Mouse (Mus musculus): ENCODE results near the gene Tmed4.
A peak's percentile ranks its signal among the peaks of the same experiment; 100 is the strongest.

The Tmed4 gene

DNA sequence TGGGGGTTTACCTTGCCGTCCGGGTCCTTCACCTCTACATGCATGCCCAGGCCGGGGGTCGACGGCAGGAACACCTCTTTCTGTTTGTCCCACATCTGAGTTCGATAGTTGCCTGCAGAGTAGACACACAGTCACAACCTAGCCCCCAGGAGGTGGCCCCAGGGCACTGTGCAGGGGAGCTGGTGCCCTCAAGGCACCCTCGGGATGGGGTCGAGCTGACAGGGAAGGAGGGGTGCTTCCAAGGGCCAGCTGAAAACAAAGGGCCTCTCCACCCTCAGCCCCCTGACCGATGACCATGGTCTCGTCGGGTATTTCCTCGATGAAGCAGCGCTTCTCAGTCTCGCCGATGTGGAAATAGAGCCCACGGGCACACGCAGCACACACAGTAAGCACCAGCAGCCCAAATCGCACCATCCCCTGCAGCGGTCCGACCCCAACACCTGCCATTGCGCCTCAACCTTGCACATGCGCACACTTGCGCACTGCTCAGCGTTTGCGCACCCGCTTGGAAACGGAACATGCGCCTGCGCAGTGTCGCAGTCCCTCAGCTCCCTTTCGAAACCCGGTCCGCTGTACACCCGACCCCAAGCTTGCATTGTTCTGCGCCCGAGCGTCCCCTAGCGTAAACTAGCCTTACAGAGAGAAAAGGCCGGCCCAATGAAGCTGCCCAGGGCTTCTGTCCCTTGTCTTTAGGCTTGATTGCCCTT is at the start of gene Tmed4:
Tmed4 (minus strand) TSS at position 484 of the 707 bp plus-strand sequence.
- peak; percentile 97 to 99 for DNase-seq (ENCODE audit: low spot score in 2 of 2)

DNA sequence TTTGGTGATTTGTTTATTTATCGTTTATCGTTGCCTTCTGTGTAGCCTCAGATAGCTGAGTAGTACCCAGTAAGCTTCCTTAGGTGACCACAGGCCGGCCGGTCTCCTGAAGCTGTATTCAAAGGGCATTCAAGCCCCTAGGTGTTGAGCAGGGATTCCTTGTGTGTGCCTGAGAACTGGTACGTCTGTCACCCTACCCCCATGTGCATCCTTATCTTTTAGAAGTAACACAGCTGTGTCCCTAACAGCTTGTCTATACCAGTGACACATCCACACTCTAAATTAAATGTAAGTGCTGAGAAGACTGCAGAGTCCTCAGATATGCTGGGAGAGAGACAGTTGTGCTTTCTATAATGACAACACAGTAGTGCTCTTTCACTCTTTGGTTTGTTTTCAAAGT is 48.7 kb upstream of the Tmed4 start:
- DNase-seq (ENCODE audit: low spot score in 2 of 2), result no peak

DNA sequence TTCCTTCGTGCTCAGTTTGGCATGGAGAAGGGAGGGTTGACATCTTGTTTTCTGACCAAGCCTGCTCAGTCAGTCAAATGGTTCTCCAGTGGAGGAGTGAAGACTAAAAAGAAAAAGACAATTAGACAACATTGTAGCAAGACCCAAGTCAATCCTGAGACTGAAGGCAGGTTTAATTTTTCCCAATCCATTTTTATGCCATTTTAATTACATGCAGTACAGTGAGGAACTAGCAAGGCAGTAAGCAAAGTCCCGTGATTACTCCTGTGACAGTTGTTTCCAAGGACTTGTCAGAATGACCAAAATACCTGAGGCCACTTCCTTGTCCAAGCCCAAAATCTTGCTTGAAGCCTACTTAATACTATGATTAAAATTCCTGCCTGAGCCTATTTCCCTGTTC is 47.4 kb upstream of the Tmed4 start:
- DNase-seq (ENCODE audit: low spot score in 2 of 2), result no peak

DNA sequence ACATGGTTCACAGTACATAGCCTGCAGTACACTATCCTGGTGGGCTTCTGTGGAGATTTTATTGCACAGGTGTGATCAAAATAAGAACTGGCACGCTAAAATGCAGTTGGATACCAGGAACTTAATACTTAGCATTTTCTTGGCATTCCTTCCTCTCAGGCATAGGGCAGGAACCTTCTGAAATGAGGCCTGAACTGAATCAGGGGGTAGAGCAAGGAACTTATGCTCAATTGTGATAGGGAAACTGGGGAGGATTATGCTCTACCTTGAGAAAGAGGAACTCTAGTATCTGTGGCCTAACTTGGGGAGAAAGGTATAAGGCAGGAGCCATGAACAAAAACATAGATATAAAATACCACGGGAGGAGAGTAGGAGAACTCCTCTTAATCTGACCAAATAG is 44.7 kb upstream of the Tmed4 start:
- DNase-seq (ENCODE audit: low spot score in 2 of 2), result no peak

DNA sequence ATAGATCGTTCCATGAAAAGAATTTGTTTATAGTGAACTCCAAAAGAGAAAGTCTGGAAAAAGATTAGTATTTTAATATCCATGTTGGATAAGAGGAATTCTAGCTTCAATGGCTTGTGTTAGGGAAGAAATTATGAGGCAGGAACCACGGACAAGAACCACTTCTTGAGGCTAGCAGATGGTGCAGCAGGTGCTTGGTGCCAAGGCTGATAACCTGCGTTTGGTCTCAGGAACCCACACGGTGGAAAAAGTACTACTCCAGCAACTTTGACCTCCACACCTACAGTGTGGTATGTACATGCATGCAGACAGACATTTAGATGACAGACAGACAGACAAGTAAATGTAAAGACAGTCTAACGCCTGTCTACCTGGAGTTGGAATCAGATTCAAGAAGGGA is 43.9 kb upstream of the Tmed4 start:
- no peak for DNase-seq (ENCODE audit: low spot score in 2 of 2)

DNA sequence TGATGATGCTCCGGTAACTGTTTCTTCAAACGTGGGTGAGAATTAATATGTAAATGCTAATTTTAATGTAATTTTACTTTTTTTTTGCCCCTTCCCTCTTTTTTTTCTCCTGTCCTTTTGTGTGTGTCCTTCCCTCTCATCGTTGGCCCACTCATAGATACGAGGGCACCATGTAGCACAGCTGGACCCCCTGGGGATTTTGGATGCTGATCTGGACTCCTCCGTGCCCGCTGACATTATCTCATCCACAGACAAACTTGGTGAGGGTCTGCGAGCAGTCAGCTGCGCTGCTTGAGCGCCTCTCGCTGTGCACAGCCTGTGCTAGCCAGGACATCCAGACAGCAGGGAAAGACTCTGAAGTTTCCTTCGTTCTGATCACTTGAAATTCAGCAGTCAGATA is 42.2 kb upstream of the Tmed4 start:
- DNase-seq (ENCODE audit: low spot score in 2 of 2), result no peak

DNA sequence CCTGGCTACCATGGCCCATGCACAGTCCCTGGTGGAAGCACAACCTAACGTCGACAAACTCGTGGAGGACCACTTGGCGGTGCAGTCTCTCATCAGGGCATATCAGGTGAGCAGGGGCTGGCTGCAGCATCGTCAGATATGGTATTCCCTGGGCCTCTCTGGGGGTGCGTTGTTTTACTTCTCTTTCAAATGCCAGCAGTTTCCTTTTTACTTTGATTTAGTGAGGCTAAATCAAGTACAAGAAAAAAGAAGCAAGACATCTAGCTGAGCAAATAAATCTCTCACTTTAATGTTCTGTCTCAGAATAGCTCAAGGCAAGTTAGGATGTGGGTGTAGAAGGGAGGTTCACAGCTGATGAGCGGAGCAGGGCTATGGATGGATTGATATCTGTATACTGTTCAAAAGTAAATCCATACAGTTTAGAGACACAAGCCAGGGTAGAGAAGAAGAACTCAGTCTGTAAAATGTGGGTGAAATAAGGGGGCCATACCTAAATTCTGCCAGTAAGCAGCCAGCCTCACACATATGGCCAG is 39.3 kb upstream of the Tmed4 start:
- DNase-seq (ENCODE audit: low spot score in 2 of 2), result peak; percentile 35 to 44

DNA sequence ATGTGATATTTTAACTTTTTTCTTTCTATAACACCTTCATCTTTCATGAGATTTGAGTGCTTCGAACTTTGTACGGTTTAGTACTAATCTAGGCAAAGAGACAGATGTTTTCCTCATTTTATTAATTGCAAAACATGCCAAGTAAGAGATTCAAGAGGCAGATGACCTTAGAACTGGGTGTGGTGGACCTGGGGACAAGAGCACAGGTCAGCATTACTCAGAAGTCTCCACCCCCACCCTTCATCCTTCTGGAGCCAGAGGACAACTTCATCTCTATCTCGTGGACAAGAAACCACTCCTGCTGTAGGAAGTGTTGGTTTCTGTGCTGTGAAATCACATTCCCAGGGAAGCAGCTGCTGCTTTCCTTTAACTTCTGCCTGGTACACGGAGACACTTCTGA is 33.5 kb upstream of the Tmed4 start:
- no peak for DNase-seq (ENCODE audit: low spot score in 2 of 2)

DNA sequence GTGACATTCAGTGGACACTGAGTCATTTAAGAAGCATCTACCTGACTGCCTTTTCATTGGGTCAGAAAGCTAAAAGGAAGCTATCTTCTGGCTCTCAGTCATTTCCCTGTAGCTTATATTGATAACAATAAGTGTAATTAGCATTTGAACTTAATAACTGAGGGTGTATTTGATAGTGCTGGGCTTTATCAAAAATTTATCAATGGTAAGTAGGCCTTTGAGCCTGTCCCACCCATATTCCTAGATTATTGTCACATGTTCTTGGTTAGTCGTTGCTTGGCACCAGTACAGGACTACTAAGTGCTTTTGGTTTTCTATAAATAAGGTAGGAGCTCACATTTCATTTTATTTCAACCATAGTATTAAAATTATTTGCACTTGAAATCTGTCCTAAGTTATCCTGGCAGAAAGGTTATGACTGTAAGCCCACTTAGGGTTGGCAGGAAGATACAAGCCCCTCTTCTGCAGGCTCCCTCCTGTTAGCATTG is 31.3 kb upstream of the Tmed4 start:
- no peak for DNase-seq (ENCODE audit: low spot score in 2 of 2)

DNA sequence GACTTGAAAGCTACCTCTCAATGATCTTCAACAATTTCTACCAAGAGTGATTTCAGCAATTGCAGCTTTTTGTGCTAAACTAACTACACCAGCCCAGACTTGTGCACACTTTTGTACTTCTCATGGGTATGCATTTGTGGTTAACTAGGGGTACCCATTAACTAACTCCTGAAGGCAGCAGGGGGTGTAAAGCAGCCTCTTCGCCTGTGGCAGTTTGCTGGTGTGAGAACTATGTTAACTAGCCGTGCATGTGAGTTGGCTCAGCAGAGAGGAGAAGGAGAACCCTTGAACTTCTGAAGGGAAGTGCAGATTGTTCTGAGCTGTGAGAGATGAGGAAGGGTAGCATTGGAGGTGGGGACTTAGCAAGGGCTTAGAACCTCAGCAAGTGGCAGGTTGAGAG is 28.1 kb upstream of the Tmed4 start:
- DNase-seq (ENCODE audit: low spot score in 2 of 2), result no peak

DNA sequence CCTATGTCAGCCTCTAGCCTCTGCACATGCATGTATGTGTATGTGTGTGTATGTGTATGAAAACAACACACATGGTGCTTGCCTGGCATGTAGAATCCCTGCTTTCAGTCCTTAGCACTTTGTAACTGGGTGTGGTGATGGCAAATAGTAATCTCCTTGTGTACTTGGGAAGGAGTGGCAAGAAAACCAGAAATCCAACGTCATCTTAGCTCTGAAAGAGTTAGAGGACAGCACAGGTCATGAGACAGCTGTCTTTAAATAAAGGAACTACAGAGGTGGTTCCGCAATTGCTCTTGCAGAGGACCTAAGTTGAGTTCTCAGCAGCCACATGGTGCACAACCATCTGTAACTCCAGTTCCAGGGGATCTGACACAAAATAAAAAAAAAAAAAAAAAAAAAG is 24.8 kb upstream of the Tmed4 start:
- no peak for DNase-seq (ENCODE audit: low spot score in 2 of 2)

DNA sequence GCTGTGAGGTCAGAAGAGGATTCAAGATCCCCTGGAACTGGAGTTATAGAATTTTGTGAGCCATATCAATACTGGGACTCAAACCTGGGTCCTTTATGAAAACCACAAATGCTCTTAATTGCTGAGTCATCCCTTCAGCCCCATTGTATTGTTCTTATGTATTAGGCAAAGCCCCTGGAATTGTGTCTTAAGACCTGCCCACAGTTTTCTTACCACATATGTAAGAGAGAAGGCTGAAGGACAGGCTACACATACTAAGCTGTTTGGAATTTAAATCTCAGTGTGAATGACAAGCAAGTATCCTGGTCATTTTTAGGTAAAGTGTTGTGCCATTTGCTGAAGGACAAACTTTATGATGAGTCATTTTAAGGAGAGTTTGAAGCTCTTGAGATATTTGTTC is 21.4 kb upstream of the Tmed4 start:
- DNase-seq (ENCODE audit: low spot score in 2 of 2), result no peak

DNA sequence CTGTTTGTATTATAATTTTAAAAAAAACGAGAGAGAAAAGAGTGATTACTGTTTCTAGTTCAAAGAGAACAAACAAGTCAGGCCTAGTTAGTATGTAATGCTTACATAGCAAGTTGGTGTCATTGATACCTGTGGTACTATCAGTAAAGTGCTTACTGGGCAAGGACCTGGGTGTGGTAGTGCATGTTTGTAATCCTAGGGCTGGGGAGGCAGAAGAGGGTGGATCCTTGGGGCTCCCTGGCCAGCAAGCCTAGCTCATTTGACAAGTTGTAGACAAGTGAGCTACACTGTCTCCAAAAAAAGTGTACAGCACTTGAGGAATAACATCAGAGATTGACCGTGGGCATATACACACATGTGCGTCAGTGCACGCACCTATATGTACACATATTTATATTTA is 20.0 kb upstream of the Tmed4 start:
- DNase-seq (ENCODE audit: low spot score in 2 of 2), result no peak

DNA sequence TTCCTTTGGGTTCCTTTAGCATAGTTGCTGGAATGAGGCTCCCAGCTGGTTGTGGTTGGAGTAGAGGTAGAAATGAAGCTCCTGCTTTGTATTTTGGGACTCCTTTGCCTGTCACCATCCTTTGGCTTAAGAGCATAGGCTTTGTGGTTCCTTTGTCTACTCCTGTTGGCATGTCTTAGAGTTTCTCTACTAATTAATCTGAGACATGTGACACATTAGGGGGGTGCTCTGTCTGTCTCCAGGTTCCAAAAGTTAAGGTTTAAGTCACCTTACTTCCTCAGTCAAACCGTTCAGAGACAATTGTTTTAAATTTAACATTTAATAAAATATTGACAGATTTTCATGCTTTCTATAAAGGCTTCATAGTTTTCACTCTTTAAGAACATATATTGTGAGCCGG is 18.9 kb upstream of the Tmed4 start:
- DNase-seq (ENCODE audit: low spot score in 2 of 2), result no peak

DNA sequence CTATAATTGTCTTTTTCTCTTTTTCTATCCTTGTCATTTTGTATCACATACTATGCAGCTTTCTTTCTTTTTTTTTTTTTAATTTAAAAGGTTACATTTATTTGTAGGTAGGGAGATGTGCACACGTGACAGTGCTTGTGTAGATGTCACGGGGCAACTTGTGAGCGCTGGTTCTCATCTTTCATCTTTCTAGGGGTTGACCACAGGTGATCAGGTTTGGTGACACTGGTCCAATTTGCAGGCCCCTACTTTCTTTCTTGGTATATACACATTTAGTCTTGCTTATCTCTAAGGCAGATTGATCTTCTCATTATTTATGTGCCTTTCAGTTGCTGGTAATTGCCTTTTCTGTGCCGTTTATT is 18.3 kb upstream of the Tmed4 start:
- no peak for DNase-seq (ENCODE audit: low spot score in 2 of 2)

DNA sequence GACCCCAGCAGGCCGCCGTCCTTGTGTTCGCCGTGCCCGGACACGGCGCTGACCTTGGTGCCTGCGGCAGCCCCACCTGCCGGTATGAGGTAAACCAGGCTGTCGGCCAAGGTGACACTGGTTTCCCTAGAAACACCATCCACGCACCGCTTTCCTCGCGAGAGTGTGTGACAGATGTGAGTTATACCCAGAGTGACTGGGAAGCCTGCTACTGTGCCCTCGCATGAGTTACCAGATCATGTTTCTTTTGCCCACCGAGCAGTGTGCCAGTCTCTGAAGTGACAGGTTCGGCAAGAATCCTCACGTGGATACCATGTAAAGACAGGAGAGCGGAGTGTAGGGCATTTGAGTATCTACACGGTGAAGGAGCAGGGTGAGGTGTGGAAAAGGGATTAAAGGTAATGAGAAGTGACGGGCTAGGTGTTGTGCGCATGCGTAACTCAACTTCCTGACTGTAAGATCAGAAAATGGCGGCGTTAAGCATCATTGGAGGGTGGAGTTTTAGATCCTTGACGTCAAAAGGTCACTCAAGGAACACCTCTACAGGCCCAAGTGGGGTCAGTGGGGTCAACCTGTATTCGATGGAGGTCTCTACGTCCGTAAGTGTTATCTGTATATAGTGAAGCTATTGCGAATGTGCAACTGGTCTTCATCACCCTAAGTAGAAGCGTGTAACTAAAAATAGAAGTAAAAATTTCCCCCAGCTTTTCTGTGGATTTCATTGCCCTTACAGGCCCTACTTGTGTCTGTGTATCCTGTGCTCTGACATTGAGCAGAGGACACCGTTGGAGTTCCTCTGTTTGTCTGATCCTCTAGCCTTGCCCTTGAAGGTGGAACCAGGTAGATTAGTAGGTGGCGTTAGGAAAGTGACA is 17.7 kb upstream of the Tmed4 start:
- DNase-seq (ENCODE audit: low spot score in 2 of 2), result peak; percentile 74 to 88

DNA sequence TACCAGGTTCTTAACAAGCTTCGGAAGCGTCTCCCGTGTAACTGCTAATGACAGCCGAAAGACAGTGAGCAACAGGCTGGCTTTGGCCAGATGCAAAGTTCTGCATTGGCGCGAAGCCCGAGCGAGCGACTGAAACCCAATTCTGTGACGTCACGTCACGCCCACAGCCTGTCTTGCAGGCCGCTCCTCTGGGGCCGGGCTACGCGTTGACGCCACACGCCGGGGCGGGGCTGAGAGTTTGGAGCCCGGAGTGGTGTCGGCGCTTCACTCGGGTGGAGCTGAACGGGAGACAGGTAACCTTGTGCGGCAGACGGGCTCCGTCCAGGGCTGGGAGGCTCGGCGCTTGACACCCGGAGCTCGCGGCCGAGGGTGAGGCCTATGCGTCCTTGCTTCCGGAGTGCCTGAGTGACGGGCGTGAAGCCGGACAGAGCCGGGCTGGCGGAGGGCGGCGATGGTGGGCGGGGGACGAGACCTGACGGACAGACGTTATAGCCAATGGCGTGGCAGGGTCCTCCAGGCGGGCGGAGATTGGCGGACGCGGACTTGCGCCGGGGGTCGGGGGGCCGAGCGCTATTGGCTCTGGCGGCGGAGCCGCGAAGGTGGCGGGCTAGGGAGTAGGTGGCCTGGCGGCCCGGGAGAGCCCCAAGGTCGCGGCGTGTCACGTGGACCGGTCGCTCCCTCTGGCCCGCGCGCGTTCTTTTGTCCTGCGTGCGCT is 16.9 kb upstream of the Tmed4 start, which contains the start of gene Ogdh:
Ogdh (plus strand) TSS at position 233 of the 715 bp plus-strand sequence.
- peak; percentile 99 for DNase-seq (ENCODE audit: low spot score in 2 of 2)

DNA sequence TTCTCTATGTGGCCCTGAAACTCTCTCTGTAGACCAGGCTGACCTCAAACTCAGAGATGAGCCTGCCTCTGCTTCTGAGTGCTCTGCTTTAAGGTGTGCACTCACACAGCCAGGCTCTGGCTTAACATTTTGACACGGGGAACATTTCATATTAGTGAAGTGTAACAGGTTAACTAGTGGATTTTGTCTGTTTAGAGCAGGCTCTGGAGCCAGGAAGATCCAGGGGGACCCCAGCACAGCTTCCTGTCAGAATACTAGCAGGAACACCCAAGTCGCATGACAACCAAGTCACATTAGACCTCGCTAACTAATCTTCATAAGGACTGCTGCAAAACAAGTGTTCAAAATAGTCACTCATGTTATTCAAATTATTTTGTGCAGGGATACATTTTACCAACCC is 16.2 kb upstream of the Tmed4 start:
- DNase-seq (ENCODE audit: low spot score in 2 of 2), result no peak

DNA sequence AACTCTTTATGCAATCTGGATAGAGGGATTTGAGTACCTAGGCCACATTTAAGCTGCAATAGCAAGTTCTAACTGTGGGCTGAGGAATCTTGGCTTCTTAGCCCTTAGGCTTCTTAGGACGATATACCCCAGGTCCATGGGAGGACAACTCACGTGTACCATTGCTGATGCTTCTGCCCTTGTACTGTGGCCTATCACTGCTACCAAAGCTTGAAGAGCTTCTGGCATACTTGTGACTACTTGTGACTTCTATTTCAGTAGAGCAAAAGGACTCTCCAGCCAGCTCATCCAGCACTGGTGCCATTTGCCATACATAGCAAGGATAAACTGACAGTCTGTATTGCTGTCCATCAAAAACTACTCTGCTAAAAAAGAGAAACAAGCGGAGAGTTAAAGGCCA is 15.5 kb upstream of the Tmed4 start:
- no peak for DNase-seq (ENCODE audit: low spot score in 2 of 2)

DNA sequence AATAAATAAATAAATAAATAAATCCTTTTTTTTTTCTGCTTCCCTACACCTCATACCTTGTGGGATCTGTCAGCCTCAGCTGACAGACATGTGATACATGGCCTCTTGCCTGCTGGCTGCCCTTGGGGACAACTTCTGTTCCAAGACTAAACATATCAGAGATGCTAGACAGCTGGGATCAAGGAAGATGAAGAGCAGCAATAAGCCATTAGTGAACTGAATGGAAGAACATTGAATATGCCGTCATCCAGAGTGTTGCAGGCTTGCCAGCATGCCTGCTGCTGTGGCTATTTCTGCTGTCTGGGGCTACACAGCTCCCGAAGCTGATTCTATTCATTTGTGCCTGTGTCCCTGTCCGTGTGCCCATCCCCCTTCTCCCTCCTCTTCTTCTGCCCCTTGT is 8.3 kb upstream of the Tmed4 start:
- no peak for DNase-seq (ENCODE audit: low spot score in 2 of 2)

DNA sequence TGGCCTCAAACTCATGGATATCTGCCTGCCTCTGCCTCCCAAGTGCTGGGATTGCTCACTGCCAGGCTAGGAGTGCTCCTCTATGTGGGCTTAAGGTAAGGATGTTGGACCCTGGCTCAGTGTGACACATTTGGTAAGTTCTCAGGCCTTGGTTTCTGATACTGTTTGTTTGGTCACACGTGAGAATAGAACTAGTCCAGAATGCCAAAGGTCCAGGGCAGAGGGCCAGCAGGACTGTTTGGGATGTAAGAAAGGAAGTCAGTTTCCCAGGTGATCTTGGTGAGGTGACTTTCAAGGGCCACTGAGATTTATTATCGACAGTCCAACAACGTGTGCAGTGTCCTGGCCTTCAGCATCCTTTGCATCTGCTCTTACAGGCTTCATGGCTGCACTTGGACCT is 1.8 kb upstream of the Tmed4 start:
- no peak for DNase-seq (ENCODE audit: low spot score in 2 of 2)

DNA sequence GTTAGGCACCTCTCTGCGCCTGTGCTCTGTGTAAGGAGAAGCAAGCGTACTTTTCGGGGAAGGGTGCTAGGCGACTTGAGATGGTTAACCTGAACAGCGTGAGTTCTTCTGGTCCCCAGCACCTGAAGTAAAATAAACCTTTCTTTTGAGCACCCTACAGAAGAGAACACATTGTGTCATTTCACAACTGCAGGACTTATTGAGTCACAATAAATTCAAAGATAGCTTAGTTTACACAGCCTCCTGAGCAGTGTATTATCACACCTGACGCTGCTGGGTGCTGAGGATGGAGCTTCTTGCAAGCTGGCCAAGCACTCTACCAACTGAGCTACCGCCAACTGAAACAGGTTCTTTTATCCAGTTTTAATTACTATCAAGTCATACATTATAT is 419 bp upstream of the Tmed4 start:
- no peak for DNase-seq (ENCODE audit: low spot score in 2 of 2)

All from right cerebral cortex, postnatal 10 days (tissue).